Mouse (Mus musculus) hindbrain, embryonic 10.5 days (tissue): ENCODE data around the gene Fbxw2. TPM values are rescaled to one million over a fixed set of nuclear protein-coding genes. Genes with fewer than 3 reads are reported as not detected.
"Not testable (repeated sequence)": the region's sequence is repeated elsewhere in the genome, so short reads cannot be mapped to it uniquely, and the experiment has no call there.

Source experiments
- DNase-seq: peaks from one replicate; pipeline ENCODE4 v3.0.0-alpha.2; 2017; ENCODE audit warnings: low spot score
- H3K27ac ChIP-seq: fragments of 300-500 bp; sonication (generic); 2 replicates; pipeline ENCODE4 v1.5.1; 2016; ENCODE audit warnings: mild to moderate bottlenecking, moderate library complexity
- H3K27me3 ChIP-seq: fragments of 300-500 bp; sonication (generic); 2 replicates; pipeline ENCODE4 v1.6.1; 2016; ENCODE audit warnings: mild to moderate bottlenecking; ENCODE audit not compliant: poor library complexity, insufficient read depth, severe bottlenecking
- H3K36me3 ChIP-seq: fragments of 300-500 bp; sonication (generic); 2 replicates; pipeline ENCODE4 v1.6.1; 2016; ENCODE audit warnings: mild to moderate bottlenecking, moderate library complexity
- H3K4me1 ChIP-seq: fragments of 300-500 bp; sonication (generic); replicated peaks from 2 replicates; pipeline ENCODE4 v1.6.1; 2016; ENCODE audit warnings: mild to moderate bottlenecking
- H3K4me3 ChIP-seq: fragments of 300-500 bp; sonication (generic); 2 replicates; pipeline ENCODE4 v1.5.1; 2016; ENCODE audit warnings: mild to moderate bottlenecking, moderate library complexity
- H3K9me3 ChIP-seq: fragments of 300-500 bp; sonication (generic); 2 replicates; pipeline ENCODE4 v1.6.1; 2016; ENCODE audit warnings: mild to moderate bottlenecking, moderate library complexity
- WGBS: fragments of 180-500 bp; shearing (Covaris S2); methylation state at CpG from one replicate; pipeline ENCODE4 v1.1.7; 2016; 5-methylcytosine and 5-hydroxymethylcytosine counted together
- polyA plus RNA-seq: library from polyadenylated mRNA; unstranded; fragments of >200 nt; fragmentation: Nextera tagmentation; extraction: Ambion mirVana; gene quantifications from 2 replicates; pipeline ENCODE4 v1.2.1, GENCODE M21; 2016

The Fbxw2 gene
- polyA plus RNA-seq, 1 experiment from 2014 or later = 73.6 TPM

DNA sequence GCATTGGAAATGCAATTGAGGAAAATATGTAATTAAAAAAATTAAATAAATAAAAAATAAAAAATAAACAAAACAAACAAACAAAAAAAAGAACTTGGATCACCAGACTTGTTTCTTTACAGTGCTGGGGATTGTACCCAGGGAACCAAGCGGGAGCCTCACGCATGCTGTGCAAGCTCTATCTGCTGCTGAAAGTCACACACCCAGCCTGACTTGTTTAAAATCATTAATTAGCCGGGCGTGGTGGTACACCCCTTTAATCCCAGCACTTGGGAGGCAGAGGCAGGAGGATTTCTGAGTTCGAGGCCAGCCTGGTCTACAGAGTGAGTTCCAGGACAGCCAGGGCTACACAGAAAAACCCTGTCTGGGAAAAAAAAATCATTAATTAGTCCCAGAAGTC is 64.8 kb downstream of the Fbxw2 start:
- WGBS = 90% methylated on average over 5 of the region's 5 CpGs
- not testable (repeated sequence) for H3K4me3 ChIP-seq, H3K27ac ChIP-seq, DNase-seq, H3K4me1 ChIP-seq, H3K9me3 ChIP-seq, H3K36me3 ChIP-seq, H3K27me3 ChIP-seq

- no peaks in the 10 kb centered on the region for H3K36me3 ChIP-seq
- no peaks in the 10 kb centered on the region for H3K27me3 ChIP-seq
- DNase-seq = no peak
- H3K27ac ChIP-seq = no peak overlapping the region
- no peak overlapping the region for H3K4me3 ChIP-seq
- WGBS = 67% methylated on average over 1 of the region's 1 CpGs
- no peaks in the 10 kb centered on the region for H3K9me3 ChIP-seq
- H3K4me1 ChIP-seq = peaks cover 18% of the 10 kb centered on the region
Measured at GRCm38 (mm10) chr2:34757341-34757740, 68.8 kb downstream of the Fbxw2 start.

- DNase-seq = peak; percentile 55
- Histone ChIP-seq H3K4me3 (peak within 1 kb of the TSS; percentile 97), H3K27ac (peak within 1 kb of the TSS; percentile 98), H3K27me3 (no peaks in the 10 kb centered on the region), H3K36me3 (no peaks in the 10 kb centered on the region), H3K9me3 (no peaks in the 10 kb centered on the region), H3K4me1 (peaks cover 24% of the 10 kb centered on the region)
- WGBS = 1% methylated on average over 14 of the region's 14 CpGs
Measured at GRCm38 (mm10) chr2:34754551-34755358, 71.4 kb downstream of the Fbxw2 start, which contains the start of gene Gapvd1. Gene Gapvd1, minus strand, starts transcription at chr2:34755232.

Other genes with a start within 250 kb of the Fbxw2 start
- 90.4 and 94.0 TPM in 2 replicates for gene Gapvd1, start 71.1 kb downstream of the Fbxw2 start, polyA plus RNA-seq
- 614 and 918 TPM in 2 replicates for gene Hspa5, start 54.3 kb downstream of the Fbxw2 start, polyA plus RNA-seq
- gene Rabepk, start 26.4 kb downstream of the Fbxw2 start, polyA plus RNA-seq = 31.5 and 43.0 TPM in 2 replicates
- not detected in 2 replicates for gene Gm34653, start 6.7 kb upstream of the Fbxw2 start, polyA plus RNA-seq
- gene Cutal, start 48.1 kb upstream of the Fbxw2 start, polyA plus RNA-seq = 0.16 TPM in 1 of 2 replicates, not detected in the other
- 114 and 136 TPM in 2 replicates for gene Psmd5, start 48.7 kb upstream of the Fbxw2 start, polyA plus RNA-seq
- 1.9 and 2.1 TPM in 2 replicates for gene Phf19, start 87.7 kb upstream of the Fbxw2 start, polyA plus RNA-seq
- gene Traf1, start 135.5 kb upstream of the Fbxw2 start, polyA plus RNA-seq = 0.27 and 0.67 TPM in 2 replicates
- 0.44 TPM in 1 of 2 replicates, not detected in the other for gene Hc, start 235.1 kb upstream of the Fbxw2 start, polyA plus RNA-seq